Mouse (Mus musculus) lung, embryonic 16.5 days (tissue): ENCODE measurements around the gene Ano6. TPM values are rescaled to one million over a fixed set of nuclear protein-coding genes. Genes with fewer than 3 reads are reported as not detected.

Experiments
- ATAC-seq: fragments of 200-750 bp; cut with Nextera tagmentation; 2 replicates; pipeline ENCODE4 v1.8.0; 2017; ENCODE audit warnings: low read depth, mild to moderate bottlenecking, moderate library complexity
- H3K27ac ChIP-seq: fragments of 300-500 bp; sonication (generic); 2 replicates; pipeline ENCODE4 v1.5.1; 2014; ENCODE audit warnings: mild to moderate bottlenecking, control low read depth, low read length
- H3K27me3 ChIP-seq: fragments of 300-500 bp; sonication (generic); 2 replicates; pipeline ENCODE4 v1.6.1; 2014; ENCODE audit warnings: low read depth, low read length, mixed read lengths; ENCODE audit not compliant: control insufficient read depth, insufficient read depth
- H3K36me3 ChIP-seq: fragments of 300-500 bp; sonication (generic); 2 replicates; pipeline ENCODE4 v1.6.1; 2014; ENCODE audit warnings: low read length; ENCODE audit not compliant: control insufficient read depth, insufficient read depth
- H3K4me1 ChIP-seq: fragments of 300-500 bp; sonication (generic); replicated peaks from 2 replicates; pipeline ENCODE4 v1.6.1; 2014; ENCODE audit warnings: low read length, mixed read lengths; ENCODE audit not compliant: control insufficient read depth, insufficient read depth
- H3K4me2 ChIP-seq: fragments of 300-500 bp; sonication (generic); 2 replicates; pipeline ENCODE4 v1.6.1; 2014; ENCODE audit warnings: low read depth, low read length, control low read depth
- H3K4me3 ChIP-seq: fragments of 300-500 bp; sonication (generic); 2 replicates; pipeline ENCODE4 v1.5.1; 2014; ENCODE audit warnings: mild to moderate bottlenecking, low read length, control low read depth
- H3K9ac ChIP-seq: fragments of 300-500 bp; sonication (generic); 2 replicates; pipeline ENCODE4 v1.6.1; 2014; ENCODE audit warnings: low read length, control low read depth
- H3K9me3 ChIP-seq: fragments of 300-500 bp; sonication (generic); 2 replicates; pipeline ENCODE4 v1.6.1; 2016; ENCODE audit warnings: low read length; ENCODE audit not compliant: control insufficient read depth
- WGBS: fragments of 180-500 bp; shearing (Covaris S2); extraction: QIAGEN DNeasy Blood & Tissue Kit; methylation state at CpG from one replicate; pipeline ENCODE4 v1.1.7; 2014; 5-methylcytosine and 5-hydroxymethylcytosine counted together
- polyA plus RNA-seq: library from polyadenylated mRNA; unstranded; fragments of >200 nt; fragmentation: Nextera tagmentation; extraction: Ambion mirVana; gene quantifications from 2 replicates; pipeline ENCODE4 v1.2.1, GENCODE M21; 2015

Ano6 gene
- polyA plus RNA-seq, 1 experiment from 2014 or later: 53.2 TPM

DNA sequence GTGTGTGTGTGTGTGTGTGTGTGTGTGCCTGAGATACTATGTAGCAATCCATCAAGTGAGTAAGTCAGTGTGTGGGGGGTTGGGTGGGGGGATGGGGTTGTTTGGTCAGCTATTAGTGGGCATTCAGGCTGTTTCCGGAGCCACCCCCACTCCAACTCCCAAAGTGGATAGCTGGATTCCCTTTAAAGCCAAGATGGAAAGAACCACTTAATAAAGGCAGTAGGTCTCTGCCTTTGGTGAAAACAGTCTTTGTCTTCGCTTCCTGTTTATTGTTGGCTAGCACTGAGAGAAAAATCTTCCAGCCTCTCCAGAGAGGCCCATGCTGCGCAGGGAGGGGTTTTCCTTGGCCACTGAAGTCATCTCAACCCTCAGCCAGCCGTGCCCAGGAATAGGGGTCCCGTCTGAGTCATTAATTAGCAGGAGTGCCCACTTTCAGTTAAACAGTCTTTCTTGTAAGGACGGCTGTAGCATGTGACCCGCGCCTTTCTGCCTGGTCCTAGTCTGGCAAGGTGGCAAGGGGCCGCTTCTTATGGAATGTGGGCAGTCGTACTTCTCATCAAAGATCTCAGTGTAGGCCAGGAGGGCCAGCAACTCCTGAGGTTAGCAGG is 38.1 kb downstream of the Ano6 start:
- Histone ChIP-seq H3K4me1 (peaks cover 38% of the 10 kb centered on the region), H3K9ac (peak overlapping the region; percentile 43; the same call in 1 of the 2 replicates), H3K36me3 (peaks cover 6% of the 10 kb centered on the region), H3K27me3 (no peaks in the 10 kb centered on the region), H3K27ac (peak overlapping the region; percentile 87), H3K4me2 (peak overlapping the region; percentile 9), H3K9me3 (no peaks in the 10 kb centered on the region), H3K4me3 (no peak overlapping the region)
- 19% methylated on average over 10 of the region's 10 CpGs for WGBS
- peak; percentile 85 for ATAC-seq

DNA sequence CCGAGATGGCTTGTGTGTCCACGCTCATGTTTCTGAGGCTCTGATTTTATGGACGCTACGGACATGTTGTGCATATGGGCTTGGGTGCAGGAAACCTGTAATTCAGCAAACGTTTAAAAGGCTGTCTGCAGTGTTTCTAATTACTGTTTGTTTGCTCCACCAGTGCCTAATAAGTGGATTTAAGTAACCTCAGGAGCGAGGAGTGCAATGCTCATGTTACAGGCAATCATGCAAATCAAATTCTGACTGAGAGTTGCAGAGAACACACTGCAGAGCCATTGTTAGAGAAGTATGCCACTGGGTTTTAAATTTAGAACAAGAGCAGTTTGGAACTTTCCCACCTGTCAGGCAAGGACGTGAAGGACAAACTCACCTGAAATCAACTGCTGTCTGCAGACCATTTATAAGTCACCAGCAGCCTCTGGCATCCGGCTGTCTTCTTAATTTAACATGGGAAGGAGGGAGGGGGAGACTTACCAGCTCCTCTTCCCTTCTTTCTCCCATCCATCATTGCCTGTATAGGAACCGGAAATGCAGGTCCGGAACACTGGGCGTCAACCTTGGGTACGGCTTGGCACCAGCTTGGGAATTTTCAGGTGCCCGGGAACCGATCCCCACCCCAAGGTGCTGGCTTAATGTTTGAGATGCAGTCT is 39.0 kb downstream of the Ano6 start:
- Histone ChIP-seq H3K4me1 (peaks cover 38% of the 10 kb centered on the region), H3K4me3 (no peak overlapping the region), H3K4me2 (peak overlapping the region; percentile 15; the same call in 1 of the 2 replicates), H3K9ac (peak overlapping the region; percentile 9; the same call in 1 of the 2 replicates), H3K27ac (peak overlapping the region; percentile 87), H3K27me3 (no peaks in the 10 kb centered on the region), H3K9me3 (no peaks in the 10 kb centered on the region), H3K36me3 (peaks cover 6% of the 10 kb centered on the region)
- 54% methylated on average over 14 of the region's 14 CpGs for WGBS
- ATAC-seq: no peak

DNA sequence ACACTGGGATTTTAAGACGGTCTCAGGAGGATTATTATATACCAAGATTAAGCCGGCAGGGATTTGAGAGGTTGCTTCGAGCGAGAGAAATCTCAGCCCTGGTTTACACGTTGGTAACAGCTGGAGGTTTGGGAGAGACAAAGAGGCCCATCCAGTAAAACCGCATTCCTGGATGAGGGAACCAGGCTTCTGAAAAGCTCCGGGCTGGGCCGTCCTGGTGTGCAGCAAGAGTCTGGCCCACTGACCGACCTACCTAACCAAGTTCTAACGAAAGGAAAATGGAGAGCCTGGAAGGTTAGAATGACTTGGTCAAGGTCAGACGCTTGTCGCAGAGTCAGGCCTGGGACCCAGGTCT is 39.5 kb downstream of the Ano6 start:
- Histone ChIP-seq H3K4me3 (no peak overlapping the region), H3K36me3 (peaks cover 1% of the 10 kb centered on the region)

DNA sequence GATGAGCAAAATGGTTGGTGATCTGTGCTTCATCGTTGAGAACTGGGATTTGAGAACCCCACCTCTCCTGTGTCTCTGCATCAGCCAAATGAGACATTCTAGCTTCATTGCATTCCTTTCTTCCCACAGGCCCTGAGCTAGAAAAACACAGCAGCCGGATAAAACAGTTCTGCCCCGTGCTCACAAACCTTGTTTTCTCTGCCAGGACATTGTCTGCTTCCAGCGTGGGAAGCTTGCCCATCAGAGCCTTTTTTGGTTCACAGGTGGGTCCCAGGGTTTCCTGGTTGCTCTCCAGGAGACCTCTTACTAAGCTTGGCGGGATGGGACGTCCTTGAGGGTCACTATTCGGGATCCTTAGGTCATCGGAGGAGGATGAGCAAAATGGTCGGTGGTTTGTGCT is 42.6 kb downstream of the Ano6 start:
- Histone ChIP-seq H3K4me2 (no peak overlapping the region), H3K9ac (no peak overlapping the region), H3K9me3 (no peaks in the 10 kb centered on the region), H3K27ac (no peak overlapping the region), H3K4me3 (no peak overlapping the region), H3K27me3 (no peaks in the 10 kb centered on the region), H3K36me3 (no peaks in the 10 kb centered on the region), H3K4me1 (peaks cover 57% of the 10 kb centered on the region)
- no peak for ATAC-seq
- WGBS: 82% methylated on average over 9 of the region's 9 CpGs

More for the DNA sequence above, 39.5 kb downstream of the Ano6 start:
- Histone ChIP-seq H3K4me2 (peak overlapping the region; percentile 25), H3K4me1 (peaks cover 39% of the 10 kb centered on the region), H3K9me3 (no peaks in the 10 kb centered on the region), H3K9ac (peak overlapping the region; percentile 9; the same call in 1 of the 2 replicates), H3K27me3 (no peaks in the 10 kb centered on the region), H3K27ac (peak overlapping the region; percentile 87)
- no peak for ATAC-seq
- 55% methylated on average over 12 of the region's 12 CpGs for WGBS

DNA sequence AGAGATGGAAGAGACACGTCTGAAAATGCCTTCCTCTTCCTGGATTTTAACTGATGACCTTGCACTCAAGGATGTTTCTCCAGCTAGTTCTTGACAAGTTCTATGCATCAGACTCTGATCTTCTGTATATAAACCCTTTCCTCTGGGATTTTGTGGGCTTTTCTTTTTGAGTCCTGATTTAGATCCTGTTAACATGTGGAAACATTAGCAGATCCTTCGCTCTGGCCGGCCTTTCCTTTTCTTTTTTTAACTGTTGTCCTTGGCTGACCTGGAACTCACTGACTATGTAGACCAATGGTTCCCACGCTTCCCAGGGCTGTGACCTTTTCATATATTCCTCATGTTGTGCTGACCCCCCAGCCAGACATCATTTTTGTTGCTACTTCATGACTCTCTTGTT is 45.4 kb downstream of the Ano6 start:
- Histone ChIP-seq H3K4me1 (peaks cover 43% of the 10 kb centered on the region), H3K4me2 (no peak overlapping the region), H3K9ac (no peak overlapping the region), H3K4me3 (no peak overlapping the region), H3K36me3 (no peaks in the 10 kb centered on the region), H3K27me3 (no peaks in the 10 kb centered on the region), H3K27ac (peak overlapping the region; percentile 85), H3K9me3 (no peaks in the 10 kb centered on the region)
- ATAC-seq: no peak
- 53% methylated on average over 4 of the region's 4 CpGs for WGBS

DNA sequence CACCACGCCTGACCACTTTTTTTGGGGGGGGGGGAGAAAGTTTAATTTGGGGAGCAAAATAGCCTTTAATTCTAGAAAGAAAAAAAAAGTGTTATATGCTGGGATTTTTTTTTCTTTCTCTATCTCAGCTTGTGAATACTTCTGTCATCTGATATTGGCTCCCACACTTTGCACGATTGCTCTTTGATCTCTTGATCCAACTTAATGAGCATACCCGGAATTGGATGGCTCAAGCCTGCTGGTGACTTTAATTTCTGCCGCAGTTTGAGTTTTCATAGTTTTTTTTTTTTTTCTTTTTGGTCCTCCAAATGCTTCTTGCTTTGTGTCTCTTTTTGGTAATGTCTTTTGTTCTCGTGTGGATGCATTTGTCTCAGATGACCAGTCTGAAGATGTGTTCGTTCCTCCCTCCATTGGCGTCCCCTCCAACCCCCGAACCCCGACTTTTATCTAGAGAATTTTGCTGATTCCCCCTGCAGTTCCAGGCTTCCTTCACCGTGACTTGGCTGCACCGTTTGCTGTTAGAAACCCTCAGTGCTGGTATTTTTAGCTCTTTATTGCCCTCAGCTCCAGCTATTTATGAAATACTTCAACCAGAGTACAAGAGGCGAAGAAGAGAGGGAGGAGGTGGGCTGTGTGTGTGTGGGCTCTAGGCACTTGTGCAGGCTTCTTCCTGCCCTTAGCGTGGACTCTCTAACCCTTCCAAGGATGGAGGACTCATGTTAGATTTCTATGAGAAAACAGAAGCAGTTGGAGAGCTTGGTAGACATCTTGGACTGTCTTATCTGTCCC is 46.2 kb downstream of the Ano6 start:
- peak; percentile 73 for ATAC-seq
- 33% methylated on average over 13 of the region's 13 CpGs for WGBS
- no peak overlapping the region for H3K4me3 ChIP-seq
- H3K9me3 ChIP-seq: no peaks in the 10 kb centered on the region
- H3K9ac ChIP-seq: no peak overlapping the region
- H3K27ac ChIP-seq: peak overlapping the region; percentile 85
- H3K36me3 ChIP-seq: no peaks in the 10 kb centered on the region
- H3K4me2 ChIP-seq: 0 out of 2 replicates have a peak overlapping the region, but pooled peaks have one; percentile 9
- H3K27me3 ChIP-seq: no peaks in the 10 kb centered on the region
- H3K4me1 ChIP-seq: peaks cover 40% of the 10 kb centered on the region

DNA sequence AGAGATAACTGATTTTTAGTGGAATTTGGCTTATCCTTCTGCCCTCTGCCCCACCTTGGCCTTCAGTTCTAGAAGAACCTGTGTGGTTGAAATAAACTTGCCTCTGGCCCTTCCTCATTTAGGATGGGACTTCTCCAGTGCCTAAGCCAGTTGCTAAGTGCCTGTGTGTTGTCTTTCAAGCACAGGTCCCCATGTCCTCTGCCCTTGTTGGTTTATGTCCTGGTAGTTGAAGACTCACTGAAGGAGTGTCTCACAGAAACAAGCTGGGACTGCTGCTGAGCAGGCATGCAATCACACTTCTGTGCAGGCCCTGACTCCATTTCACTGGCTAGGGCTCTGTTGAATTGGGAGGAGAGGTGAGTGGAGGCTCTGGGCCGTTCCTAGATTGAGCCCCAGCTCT is 46.9 kb downstream of the Ano6 start:
- 0 out of 2 replicates have a peak, but pooled peaks have one; percentile 16 for ATAC-seq
- no peak overlapping the region for H3K4me2 ChIP-seq
- no peaks in the 10 kb centered on the region for H3K9me3 ChIP-seq
- peak overlapping the region; percentile 85 for H3K27ac ChIP-seq
- H3K27me3 ChIP-seq: no peaks in the 10 kb centered on the region
- H3K36me3 ChIP-seq: no peaks in the 10 kb centered on the region
- H3K4me1 ChIP-seq: peaks cover 40% of the 10 kb centered on the region
- H3K9ac ChIP-seq: no peak overlapping the region
- H3K4me3 ChIP-seq: no peak overlapping the region
- 63% methylated on average over 1 of the region's 1 CpGs for WGBS

DNA sequence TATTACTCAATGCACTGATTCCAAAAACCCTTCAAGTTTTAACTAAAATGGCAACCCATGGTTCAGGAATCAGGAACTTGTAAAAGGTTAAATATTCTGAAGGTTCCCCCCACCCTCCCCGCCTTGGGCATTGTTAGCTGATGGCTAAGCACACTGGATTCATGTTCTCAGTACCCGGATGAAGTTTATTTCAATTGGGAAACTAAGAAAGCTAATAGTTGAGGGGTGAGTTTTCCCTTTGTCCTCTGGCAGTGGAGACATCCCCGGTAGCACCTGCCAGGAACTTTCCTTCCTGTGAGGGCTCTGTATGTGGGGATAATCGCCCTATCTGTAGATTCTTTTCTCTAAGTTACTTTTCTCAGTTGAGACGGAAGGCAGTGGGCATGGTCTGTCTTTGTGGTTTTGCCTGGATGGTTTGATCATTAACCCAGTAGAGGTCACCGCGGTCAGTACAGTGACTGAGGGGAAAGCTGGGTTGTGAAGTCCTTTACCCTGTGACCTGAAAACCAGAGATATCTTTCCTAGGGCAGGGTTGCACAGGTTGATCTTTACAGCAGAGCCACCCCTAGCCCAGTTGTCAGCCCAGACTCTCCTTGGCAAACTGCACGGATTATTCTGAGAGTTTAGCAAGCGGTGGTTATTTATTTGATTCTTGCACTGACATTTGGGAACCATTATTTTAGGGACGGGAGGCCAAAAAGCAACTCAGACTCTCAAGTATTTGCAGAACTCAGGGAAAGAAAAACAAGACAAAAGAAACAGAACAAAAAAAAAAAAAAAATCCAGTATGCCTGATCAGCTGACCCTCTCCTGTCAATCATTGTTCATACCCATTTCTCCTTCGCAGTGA is 47.8 kb downstream of the Ano6 start:
- WGBS: 52% methylated on average over 11 of the region's 11 CpGs
- Histone ChIP-seq H3K4me1 (peaks cover 41% of the 10 kb centered on the region), H3K4me3 (no peak overlapping the region), H3K4me2 (no peak overlapping the region), H3K27ac (peak overlapping the region; percentile 85), H3K27me3 (no peaks in the 10 kb centered on the region), H3K36me3 (no peaks in the 10 kb centered on the region), H3K9ac (no peak overlapping the region), H3K9me3 (no peaks in the 10 kb centered on the region)
- peak; percentile 47; the same call in 1 of the 2 replicates for ATAC-seq
